Mouse (Mus musculus): ENCODE measurements around the gene Cox7a1.
"Not testable (repeated sequence)": the region's sequence is repeated elsewhere in the genome, so short reads cannot be mapped to it uniquely, and the experiment has no call there.

The Cox7a1 gene

DNA sequence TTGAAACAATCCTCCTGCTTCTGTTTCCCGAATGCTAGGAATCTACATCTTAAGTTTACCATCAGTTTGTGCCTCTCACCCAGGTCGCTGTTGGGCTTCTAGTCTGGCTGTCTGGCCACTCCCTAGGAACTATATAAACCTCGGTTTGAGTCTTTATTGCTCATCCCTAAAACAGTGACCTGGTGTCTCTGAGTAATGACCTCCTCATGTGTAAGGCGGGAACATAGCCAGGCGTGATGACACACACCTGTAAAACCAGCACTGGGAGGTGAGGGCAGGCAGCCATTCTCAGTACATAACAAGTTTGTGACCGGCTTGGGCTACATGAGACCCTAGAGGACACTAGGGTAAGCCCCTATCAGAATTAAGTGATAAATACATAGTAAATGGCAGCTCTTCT is 11.5 kb downstream of the Cox7a1 start:
- TF ChIP-seq CTCF (conservative IDR thresholded peaks at IDR 0.05; ENCODE audit: low read length) (no peak), NANOG (IDR thresholded peaks at IDR 0.05; ENCODE audit: borderline replicate concordance, low read length) (no peak), POU5F1 (IDR thresholded peaks at IDR 0.05; ENCODE audit: borderline replicate concordance, low read length) (no peak)
- Histone ChIP-seq H3K36me3 (ENCODE audit: insufficient read depth, low read length) (peaks cover 32% of the 10 kb centered on the region), H3K4me1 (replicated peaks; ENCODE audit: low read depth, low read length) (peaks cover 80% of the 10 kb centered on the region), H3K4me3 (replicated peaks; ENCODE audit: low read length) (peak overlapping the region; percentile 95), H3K27me3 (ENCODE audit: insufficient read depth, low read length) (no peaks in the 10 kb centered on the region), H3K9me3 (ENCODE audit: low read length) (no peaks in the 10 kb centered on the region)

DNA sequence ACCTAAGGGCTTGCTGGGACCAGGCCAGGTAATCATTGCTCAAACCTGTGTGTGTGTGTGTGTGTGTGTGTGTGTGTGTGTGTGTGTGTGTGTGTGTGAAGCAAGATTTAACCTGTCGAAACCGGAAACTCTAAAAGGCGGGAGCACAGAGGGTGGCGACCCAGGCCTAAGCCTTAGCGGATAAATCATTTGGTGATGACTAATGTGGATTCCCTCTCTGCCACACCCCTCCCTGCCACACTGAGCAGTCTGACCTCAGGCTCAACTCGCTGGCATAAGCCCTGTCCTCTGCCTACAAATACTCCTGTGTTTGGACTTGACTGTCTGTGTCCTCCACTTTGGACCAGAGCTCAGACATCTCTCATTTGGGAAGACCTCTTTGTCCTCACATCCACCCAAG is 12.2 kb downstream of the Cox7a1 start:
- Histone ChIP-seq H3K4me3 (replicated peaks; ENCODE audit: low read length) (peak overlapping the region; percentile 95), H3K9me3 (ENCODE audit: low read length) (no peaks in the 10 kb centered on the region), H3K27me3 (ENCODE audit: insufficient read depth, low read length) (no peaks in the 10 kb centered on the region), H3K36me3 (ENCODE audit: insufficient read depth, low read length) (peaks cover 25% of the 10 kb centered on the region), H3K4me1 (replicated peaks; ENCODE audit: low read depth, low read length) (peaks cover 78% of the 10 kb centered on the region)
- no peak for TF ChIP-seq POU5F1 (IDR thresholded peaks at IDR 0.05; ENCODE audit: borderline replicate concordance, low read length)
- no peak for TF ChIP-seq CTCF (conservative IDR thresholded peaks at IDR 0.05; ENCODE audit: low read length)
- no peak for TF ChIP-seq NANOG (IDR thresholded peaks at IDR 0.05; ENCODE audit: borderline replicate concordance, low read length)

DNA sequence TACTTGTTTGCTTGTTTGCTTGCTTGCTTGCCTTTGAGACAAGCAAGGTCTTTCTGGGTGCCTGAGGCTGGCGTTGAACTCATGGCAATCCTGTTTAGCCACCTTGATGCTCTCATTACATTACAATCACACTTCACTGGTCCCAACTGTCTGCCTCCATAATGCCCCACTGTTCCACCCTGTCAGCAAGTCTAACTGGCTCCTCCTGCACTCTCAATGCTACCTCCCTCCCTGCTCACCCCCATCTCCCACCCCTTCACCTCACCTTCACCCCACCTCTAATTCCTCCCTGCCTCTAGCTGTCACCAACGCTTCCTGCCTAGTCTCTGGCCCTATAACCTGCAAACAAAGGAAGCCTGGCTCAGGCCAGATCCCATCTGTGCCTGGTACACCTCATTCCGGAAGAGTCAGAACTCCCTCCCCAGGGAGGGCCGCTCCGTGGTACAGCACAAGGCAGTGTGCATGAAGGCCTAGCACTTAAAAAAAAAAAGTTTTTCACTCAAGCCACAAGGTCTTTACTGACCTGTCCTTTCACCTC is 13.7 kb downstream of the Cox7a1 start:
- H3K9me3 ChIP-seq (ENCODE audit: low read length), result no peaks in the 10 kb centered on the region
- TF ChIP-seq POU5F1 (IDR thresholded peaks at IDR 0.05; ENCODE audit: borderline replicate concordance, low read length) (no peak), NANOG (IDR thresholded peaks at IDR 0.05; ENCODE audit: borderline replicate concordance, low read length) (0 out of 2 replicates have a peak, but pooled peaks have one; percentile 8), CTCF (conservative IDR thresholded peaks at IDR 0.05; ENCODE audit: low read length) (no peak)
- H3K27me3 ChIP-seq (ENCODE audit: insufficient read depth, low read length), result no peaks in the 10 kb centered on the region
- H3K4me1 ChIP-seq (replicated peaks; ENCODE audit: low read depth, low read length), result peaks cover 73% of the 10 kb centered on the region
- H3K36me3 ChIP-seq (ENCODE audit: insufficient read depth, low read length), result peaks cover 10% of the 10 kb centered on the region
- peak overlapping the region; percentile 95 for H3K4me3 ChIP-seq (replicated peaks; ENCODE audit: low read length)

DNA sequence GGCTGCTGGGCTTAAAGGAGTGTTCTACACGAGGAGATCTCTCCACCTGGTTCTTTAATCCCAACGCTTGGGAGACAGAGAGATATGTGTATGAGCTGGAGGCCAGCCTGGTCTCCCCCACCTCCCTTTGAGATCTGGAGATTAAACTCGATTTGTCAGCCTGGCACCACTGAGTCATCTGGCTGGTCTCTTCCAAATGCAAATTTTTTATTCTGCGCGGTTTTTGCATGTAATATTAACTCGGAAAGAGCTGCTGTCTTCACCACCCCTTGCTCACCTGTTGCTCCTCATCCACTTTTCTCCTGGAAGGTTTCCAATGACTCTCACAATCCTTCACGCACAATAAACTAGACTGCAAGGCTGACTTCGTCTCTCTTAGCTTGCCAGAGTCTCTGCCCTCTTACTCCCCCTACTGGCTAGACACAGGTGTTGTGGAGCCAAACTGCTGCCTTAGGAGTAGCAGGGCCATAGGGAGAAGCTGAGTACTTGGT is 14.6 kb downstream of the Cox7a1 start, which contains the start of gene Capns1:
Capns1 (minus strand) TSS at position 331 of the 491 bp plus-strand sequence.
- no peak for TF ChIP-seq POU5F1 (IDR thresholded peaks at IDR 0.05; ENCODE audit: borderline replicate concordance, low read length)
- no peak for TF ChIP-seq NANOG (IDR thresholded peaks at IDR 0.05; ENCODE audit: borderline replicate concordance, low read length)
- peak; percentile 89 for TF ChIP-seq CTCF (conservative IDR thresholded peaks at IDR 0.05; ENCODE audit: low read length)
- Histone ChIP-seq H3K36me3 (ENCODE audit: insufficient read depth, low read length) (peaks cover 10% of the 10 kb centered on the region), H3K27me3 (ENCODE audit: insufficient read depth, low read length) (no peaks in the 10 kb centered on the region), H3K4me1 (replicated peaks; ENCODE audit: low read depth, low read length) (peaks cover 77% of the 10 kb centered on the region), H3K4me3 (replicated peaks; ENCODE audit: low read length) (peak within 1 kb of the TSS; percentile 95), H3K9me3 (ENCODE audit: low read length) (no peaks in the 10 kb centered on the region)

DNA sequence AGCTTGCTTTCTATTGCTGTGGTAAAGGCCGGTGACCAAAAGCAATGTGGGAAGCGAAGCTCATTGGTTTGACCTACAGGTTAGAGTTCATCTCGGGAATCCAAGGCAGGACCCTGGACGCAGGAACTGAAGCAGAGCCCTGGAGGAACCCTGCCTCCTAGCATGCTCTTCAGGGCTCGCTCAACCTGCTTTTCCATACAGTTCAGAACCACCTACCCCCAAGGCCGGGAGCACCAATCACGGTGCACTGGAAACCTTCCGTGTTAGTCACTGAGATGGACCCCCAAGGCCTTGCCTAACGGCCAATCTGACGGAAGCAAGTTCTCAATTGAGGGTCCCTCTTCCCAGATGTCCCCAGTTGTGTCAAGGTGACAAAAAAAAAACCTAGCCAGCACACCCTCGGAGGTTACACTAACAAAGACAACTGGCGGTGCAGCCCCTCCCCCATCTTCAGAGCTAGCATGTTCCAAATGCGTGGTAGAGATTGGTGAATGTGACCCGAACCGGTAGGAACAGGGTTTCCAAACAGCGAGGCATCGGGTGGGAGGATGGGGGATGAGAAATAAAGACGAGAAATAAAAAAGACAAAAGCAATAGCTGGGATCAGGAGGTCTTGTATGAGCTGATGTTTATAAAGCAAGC is 15.7 kb downstream of the Cox7a1 start:
- Histone ChIP-seq H3K36me3 (ENCODE audit: insufficient read depth, low read length) (peaks cover 10% of the 10 kb centered on the region), H3K27me3 (ENCODE audit: insufficient read depth, low read length) (no peaks in the 10 kb centered on the region), H3K4me1 (replicated peaks; ENCODE audit: low read depth, low read length) (peaks cover 87% of the 10 kb centered on the region), H3K4me3 (replicated peaks; ENCODE audit: low read length) (peak overlapping the region; percentile 50), H3K9me3 (ENCODE audit: low read length) (no peaks in the 10 kb centered on the region)
- TF ChIP-seq NANOG (IDR thresholded peaks at IDR 0.05; ENCODE audit: borderline replicate concordance, low read length) (no peak), CTCF (conservative IDR thresholded peaks at IDR 0.05; ENCODE audit: low read length) (no peak; the same call in 1 of the 2 replicates), POU5F1 (IDR thresholded peaks at IDR 0.05; ENCODE audit: borderline replicate concordance, low read length) (no peak)

DNA sequence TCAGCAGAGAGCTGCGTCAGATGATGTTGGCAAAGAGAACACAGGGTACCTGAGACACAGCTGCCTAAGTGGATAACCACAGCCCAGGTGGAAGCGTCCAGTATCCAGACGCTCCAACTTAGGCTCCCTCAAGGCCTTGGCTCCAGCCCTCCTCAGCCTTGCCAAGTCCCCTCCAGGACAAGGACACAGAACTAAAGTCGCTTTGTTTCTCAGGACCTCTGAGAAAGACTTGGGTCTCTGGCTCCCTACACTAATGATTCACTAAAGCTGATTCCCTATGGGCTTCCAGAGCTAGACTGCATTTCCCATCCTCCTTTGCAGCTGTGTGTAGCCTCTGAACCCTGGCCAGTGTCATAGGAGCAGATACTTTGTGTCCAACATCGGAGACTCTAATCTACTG is 16.3 kb downstream of the Cox7a1 start:
- Histone ChIP-seq H3K4me3 (replicated peaks; ENCODE audit: low read length) (peak overlapping the region; percentile 50), H3K4me1 (replicated peaks; ENCODE audit: low read depth, low read length) (peaks cover 89% of the 10 kb centered on the region), H3K36me3 (ENCODE audit: insufficient read depth, low read length) (peaks cover 10% of the 10 kb centered on the region), H3K9me3 (ENCODE audit: low read length) (no peaks in the 10 kb centered on the region), H3K27me3 (ENCODE audit: insufficient read depth, low read length) (no peaks in the 10 kb centered on the region)
- TF ChIP-seq NANOG (IDR thresholded peaks at IDR 0.05; ENCODE audit: borderline replicate concordance, low read length), result no peak
- TF ChIP-seq POU5F1 (IDR thresholded peaks at IDR 0.05; ENCODE audit: borderline replicate concordance, low read length), result no peak
- no peak for TF ChIP-seq CTCF (conservative IDR thresholded peaks at IDR 0.05; ENCODE audit: low read length)

DNA sequence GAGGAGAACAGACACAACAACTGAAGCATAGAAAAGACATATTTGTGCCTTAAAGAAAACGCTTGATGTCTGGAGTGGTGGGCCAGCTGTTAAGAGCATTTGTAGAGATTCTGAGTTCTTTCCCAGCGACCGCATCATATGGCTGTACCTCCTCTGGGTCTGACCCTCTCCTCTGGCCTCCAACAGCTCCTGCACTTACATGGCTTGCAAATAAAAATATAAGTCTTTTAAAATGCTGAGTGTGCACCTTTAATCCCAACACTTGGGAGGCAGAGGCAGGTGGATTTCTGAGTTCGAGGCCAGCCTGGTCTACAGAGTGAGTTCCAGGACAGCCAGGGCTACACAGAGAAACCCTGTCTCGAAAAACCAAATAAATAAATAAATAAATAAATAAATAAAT is 16.7 kb downstream of the Cox7a1 start:
- not testable (repeated sequence) for H3K27me3 ChIP-seq (ENCODE audit: insufficient read depth, low read length); H3K9me3 ChIP-seq (ENCODE audit: low read length); H3K36me3 ChIP-seq (ENCODE audit: insufficient read depth, low read length)

DNA sequence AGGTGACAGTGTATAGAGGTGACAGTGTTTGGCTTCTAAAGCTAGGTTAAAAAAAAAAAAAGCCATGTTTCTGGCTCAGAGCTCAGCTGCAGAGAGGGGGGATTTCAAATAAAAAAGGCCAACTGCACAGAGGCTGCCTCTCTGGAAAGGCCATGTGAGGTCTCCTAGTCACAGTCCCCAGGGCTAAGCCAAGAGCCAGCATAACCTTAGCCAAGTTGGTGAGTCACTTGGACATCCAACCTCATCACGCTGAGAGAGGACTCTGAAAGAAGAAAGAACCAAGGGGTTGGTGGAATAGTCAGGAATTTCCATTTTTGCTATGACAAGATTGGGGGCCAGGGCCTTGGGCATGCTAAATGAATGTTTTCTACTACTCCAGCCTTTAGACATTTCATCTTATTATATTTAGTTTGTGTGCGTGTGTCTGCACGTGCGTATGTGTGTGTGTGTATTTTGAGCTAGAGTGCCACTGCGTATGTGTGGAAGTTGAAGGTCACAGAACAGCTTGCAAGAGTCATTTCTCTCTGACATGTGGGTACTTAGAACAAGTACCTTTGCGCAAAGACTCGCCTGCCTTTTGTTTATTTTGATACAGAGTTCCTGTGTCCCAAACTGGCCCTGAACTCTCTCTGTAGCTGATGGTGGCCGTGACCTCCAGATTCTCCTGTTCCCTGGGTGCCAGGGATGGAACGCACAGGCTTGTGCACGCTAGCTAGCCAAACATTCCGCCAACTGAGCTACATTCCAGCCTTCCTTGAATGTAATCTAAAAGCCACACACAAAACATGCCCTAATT is 19.1 kb downstream of the Cox7a1 start:
- Histone ChIP-seq H3K36me3 (ENCODE audit: insufficient read depth, low read length) (no peaks in the 10 kb centered on the region), H3K27me3 (ENCODE audit: insufficient read depth, low read length) (no peaks in the 10 kb centered on the region), H3K4me1 (replicated peaks; ENCODE audit: low read depth, low read length) (peaks cover 64% of the 10 kb centered on the region), H3K4me3 (replicated peaks; ENCODE audit: low read length) (no peak overlapping the region), H3K9me3 (ENCODE audit: low read length) (no peaks in the 10 kb centered on the region)
- TF ChIP-seq CTCF (conservative IDR thresholded peaks at IDR 0.05; ENCODE audit: low read length), result no peak
- no peak for TF ChIP-seq POU5F1 (IDR thresholded peaks at IDR 0.05; ENCODE audit: borderline replicate concordance, low read length)
- no peak for TF ChIP-seq NANOG (IDR thresholded peaks at IDR 0.05; ENCODE audit: borderline replicate concordance, low read length)

More for the DNA sequence above, 16.7 kb downstream of the Cox7a1 start:
- H3K4me1 ChIP-seq (replicated peaks; ENCODE audit: low read depth, low read length), result peaks cover 84% of the 10 kb centered on the region
- H3K4me3 ChIP-seq (replicated peaks; ENCODE audit: low read length), result not testable (repeated sequence)

All from E14TG2a.4 (cell line).